Mouse (Mus musculus): ENCODE results near the gene Wdfy3.

The Wdfy3 gene

DNA sequence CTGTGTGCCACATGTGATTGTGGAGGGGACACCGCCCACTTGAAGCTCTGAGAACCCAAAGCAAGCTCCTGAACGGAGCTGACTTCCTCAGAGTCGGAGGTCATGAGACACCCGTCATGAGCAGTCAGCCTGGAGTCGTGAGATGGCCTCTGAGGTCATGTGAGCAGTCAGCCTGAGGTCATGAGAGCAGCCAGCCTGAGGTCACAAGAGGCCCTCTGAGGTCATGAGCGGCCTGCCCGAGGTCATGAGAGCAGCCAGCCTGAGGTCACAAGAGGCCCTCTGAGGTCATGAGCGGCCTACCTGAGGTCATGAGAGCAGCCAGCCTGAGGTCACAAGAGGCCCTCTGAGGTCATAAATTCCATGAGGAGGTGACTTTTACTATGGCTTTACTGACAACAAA, 120.4 kb downstream of the Wdfy3 start:
- no peak for DNase-seq (ENCODE audit: low spot score in 2 of 2)

DNA sequence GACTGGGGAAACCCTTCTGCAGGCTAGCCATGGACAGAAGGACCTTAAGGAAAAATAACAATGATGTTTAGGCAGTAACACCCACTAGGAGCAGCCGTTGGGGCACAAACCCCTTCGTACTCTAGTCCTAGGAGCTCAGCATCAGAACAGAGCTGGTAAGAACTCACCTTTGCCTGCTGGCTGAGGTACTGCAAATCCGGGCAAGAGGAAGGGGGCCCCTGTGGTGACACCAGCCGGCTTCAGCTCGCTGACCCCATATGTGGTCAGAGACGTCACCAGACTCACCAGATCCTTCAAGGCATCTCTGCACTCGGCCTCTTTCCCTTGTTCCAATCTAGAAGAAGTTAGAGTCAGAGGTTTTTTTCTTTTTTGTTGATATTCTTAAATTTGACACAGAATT, 121.1 kb downstream of the Wdfy3 start:
- DNase-seq (ENCODE audit: low spot score in 2 of 2): no peak

GRCm38 (mm10) chr5:101945731-101946130, 124.0 kb downstream of the Wdfy3 start:
- DNase-seq (ENCODE audit: low spot score in 2 of 2): no peak

DNA sequence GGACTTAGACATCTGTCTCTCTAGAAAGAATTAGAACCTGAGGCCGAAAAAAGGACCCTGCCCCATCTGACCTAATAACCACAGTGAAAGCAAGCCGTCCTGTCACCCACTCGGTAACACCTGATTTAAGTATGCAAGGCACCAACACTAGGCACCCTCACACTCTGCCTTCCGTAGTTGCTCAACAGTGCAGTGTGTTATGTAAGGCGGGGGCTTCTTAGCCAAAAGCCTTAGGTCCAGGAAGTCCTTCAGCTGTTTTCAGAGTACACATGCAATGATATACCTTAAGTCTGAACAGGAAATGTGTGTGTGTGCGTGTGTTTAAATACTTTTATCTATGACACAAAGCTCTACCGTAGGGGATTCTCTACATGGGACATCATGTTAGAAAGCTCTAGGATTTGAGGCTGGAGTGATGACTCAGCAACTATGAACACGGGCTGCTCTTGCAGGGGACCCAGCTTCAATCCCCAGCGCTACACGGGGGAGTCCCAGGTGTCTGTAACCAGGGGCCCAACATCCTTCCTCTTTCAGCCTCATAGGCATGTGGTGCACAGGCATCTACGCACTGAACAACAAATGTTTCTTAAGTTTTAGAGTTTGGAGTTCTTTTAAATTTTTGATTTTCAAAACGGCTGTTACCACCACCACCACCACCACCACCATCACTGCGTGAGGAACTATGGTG, 131.7 kb downstream of the Wdfy3 start:
- DNase-seq (ENCODE audit: low spot score in 2 of 2): no peak

- peak in 1 of 2 experiments; percentile 25 for DNase-seq (ENCODE audit: low spot score in 2 of 2)
Observed at GRCm38 (mm10) chr5:101937362-101937761, 132.4 kb downstream of the Wdfy3 start.

DNA sequence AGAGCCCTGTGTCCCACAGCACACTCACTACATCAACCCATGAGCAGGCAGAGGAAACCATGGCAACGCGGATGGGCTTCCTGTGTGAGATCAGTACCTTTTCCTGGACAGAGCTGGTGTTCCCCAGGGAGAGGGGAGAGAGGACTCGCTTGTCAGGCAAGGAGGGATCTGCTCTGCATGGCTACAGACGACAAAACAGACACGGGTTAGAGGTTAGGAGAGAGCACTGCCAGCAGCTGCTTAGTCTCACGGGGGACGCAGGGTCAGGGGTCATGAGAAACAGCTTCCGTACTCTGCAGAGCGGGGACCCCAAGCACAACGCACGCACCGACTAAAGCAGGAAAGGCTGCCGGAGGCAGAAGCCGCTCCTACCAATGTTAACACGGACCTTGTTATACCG, 133.8 kb downstream of the Wdfy3 start:
- DNase-seq (ENCODE audit: low spot score in 2 of 2): peak; percentile 70 to 81

GRCm38 (mm10) chr5:101934629-101935028, 135.1 kb downstream of the Wdfy3 start:
- no peak for DNase-seq (ENCODE audit: low spot score in 2 of 2)

GRCm38 (mm10) chr5:101932971-101933810, 136.5 kb downstream of the Wdfy3 start:
- DNase-seq (ENCODE audit: low spot score in 2 of 2): peak; percentile 49 to 64

DNA sequence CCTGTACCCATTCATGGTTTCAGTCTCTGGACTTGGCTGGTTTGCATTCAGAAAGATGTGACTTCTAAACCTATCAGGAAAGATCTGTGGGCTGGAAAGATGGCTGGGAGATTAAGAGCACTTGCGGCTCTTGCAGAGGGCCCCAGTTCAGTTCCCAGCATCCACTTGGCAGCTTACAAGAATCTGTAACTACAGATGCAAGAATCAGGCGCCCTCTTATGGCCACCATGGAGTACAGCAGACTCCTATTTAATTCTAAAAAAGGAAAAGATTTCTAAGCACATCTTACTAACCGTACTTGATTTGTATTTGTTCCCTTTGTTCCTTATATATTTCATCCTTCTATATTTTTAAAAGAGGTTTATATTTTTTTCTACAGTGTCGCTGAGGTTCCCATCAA, 137.7 kb downstream of the Wdfy3 start:
- DNase-seq (ENCODE audit: low spot score in 2 of 2): no peak

GRCm38 (mm10) chr5:101926311-101926710, 143.4 kb downstream of the Wdfy3 start:
- no peak for DNase-seq (ENCODE audit: low spot score in 2 of 2)

DNA sequence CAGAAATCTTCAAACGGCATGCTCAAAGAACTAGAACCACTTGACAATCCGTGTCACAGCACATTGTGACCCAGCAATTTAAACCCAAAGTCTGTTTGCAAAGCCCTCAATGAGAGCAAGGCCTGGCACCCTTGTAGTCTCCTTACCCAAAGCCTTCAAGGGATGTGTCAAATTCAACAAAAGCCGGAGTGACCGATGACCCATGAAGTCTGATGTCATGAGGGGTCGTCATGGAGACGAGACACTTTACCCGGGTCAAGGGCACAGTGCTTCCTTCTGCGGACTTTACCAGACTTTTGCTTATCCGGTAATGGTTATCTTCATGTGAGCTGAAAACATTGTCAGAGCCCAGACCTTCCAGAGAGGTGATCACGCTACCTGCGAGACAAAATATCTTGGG, 146.0 kb downstream of the Wdfy3 start:
- DNase-seq (ENCODE audit: low spot score in 2 of 2): no peak

- no peak for DNase-seq (ENCODE audit: low spot score in 2 of 2)
Observed at GRCm38 (mm10) chr5:101919559-101919958, 150.2 kb downstream of the Wdfy3 start.

- DNase-seq (ENCODE audit: low spot score in 2 of 2): no peak
Observed at GRCm38 (mm10) chr5:101909468-101909867, 160.3 kb downstream of the Wdfy3 start.

- DNase-seq (ENCODE audit: low spot score in 2 of 2): no peak
Observed at GRCm38 (mm10) chr5:101905624-101906023, 164.1 kb downstream of the Wdfy3 start.

- peak in 1 of 2 experiments; percentile 15 for DNase-seq (ENCODE audit: low spot score in 2 of 2)
Observed at GRCm38 (mm10) chr5:101904841-101905240, 164.9 kb downstream of the Wdfy3 start.

GRCm38 (mm10) chr5:101902686-101903085, 167.0 kb downstream of the Wdfy3 start:
- no peak for DNase-seq (ENCODE audit: low spot score in 2 of 2)

- no peak for DNase-seq (ENCODE audit: low spot score in 2 of 2)
Observed at GRCm38 (mm10) chr5:101899981-101900380, 169.7 kb downstream of the Wdfy3 start.

DNA sequence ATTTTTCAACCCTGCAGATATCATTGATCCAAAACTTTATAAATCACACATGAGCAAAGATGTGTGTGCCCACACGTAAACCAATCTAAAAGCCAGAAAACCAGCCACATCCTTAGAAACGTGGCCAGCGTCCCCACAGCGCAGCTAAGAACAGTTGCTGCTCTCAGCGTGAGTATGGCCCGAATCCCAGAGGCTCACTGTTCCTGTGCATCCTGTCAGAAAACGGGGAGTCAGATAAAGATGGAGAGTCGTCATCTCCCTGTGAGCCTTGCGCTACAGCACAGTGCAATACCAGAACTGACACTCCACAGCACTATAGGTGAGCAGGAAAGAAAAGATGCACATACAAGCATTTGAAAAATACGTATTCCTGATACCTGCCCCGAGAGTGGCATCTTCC, 172.9 kb downstream of the Wdfy3 start:
- no peak for DNase-seq (ENCODE audit: low spot score in 2 of 2)

- DNase-seq (ENCODE audit: low spot score in 2 of 2): no peak
Observed at GRCm38 (mm10) chr5:101895717-101896645, 173.7 kb downstream of the Wdfy3 start.

GRCm38 (mm10) chr5:101895119-101895518, 174.6 kb downstream of the Wdfy3 start:
- DNase-seq (ENCODE audit: low spot score in 2 of 2): no peak

- DNase-seq (ENCODE audit: low spot score in 2 of 2): no peak
Observed at GRCm38 (mm10) chr5:101893820-101894515, 175.8 kb downstream of the Wdfy3 start.
